Mouse (Mus musculus): Measurements from ENCODE around the gene Top1.

Top1 gene

DNA sequence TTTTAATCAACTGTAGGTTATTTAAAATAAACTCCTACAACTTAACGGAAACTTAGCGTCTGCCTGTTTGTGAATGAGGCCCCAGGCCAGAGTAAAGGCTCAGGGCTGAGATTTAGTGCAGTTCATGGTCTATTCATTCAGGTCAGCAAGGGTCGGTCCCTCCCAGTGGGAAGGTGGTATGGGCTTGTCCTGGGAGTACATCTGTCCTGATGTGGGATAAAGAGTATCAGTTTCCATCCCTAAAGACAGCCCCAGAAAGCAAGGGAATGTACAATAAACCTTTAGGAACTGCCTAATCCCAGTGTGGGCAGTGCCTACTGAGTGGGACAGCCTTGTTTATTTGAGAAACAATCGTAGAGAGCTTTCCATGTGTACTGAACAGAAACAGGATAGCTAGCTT lies 77.0 kb downstream of the Top1 start:
- DNase-seq (ENCODE audit: low spot score): no peak

- no peak for DNase-seq (ENCODE audit: low spot score)
Measured at GRCm38 (mm10) chr2:160723613-160724375, 78.1 kb downstream of the Top1 start.

- no peak for DNase-seq (ENCODE audit: low spot score)
Measured at GRCm38 (mm10) chr2:160724536-160724935, 78.8 kb downstream of the Top1 start.

DNA sequence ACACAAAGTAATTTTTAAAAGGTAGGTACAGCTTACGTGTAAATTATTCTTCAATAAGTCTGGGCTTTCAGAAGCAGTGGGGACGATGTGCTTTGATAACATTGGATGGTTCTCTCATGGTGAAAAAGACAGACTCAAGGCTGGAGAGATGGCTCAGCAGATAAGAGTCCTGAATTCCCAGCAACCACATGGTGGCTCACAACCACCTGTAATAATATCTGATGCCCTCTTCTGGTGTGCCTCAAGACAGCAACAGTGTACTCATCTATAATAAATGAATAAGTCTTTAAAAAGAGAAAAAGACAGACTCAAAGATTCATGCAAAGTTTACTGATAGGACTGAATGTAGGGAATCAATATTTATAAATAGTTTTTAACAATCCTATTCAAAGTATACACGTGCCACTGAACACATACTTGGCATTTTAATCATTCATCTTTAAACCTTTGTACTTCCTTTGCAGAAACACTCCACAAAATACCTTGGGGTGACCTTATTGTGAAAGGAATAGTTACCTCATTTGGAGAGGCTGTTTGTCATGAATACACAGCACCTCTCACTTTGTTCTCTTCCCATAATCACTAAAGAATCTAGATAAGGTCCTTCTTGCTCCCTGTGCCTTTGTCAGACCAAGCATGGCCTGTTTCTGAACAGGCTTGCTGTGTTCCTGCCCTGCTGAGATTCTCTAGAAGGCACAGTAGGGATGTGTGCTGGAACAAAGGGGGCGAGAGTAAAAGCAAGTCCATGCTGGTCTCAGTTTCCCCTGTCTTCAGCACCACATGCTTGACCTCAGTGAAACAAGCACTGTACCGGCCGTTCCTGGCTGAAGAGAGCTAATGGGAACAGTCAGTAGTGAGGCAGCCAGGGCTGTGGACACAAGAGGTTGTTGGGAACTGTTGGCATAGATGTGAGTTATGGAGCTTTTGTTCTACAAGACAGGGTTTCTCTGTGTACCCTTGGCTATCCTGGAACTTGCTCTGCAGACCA lies 80.5 kb downstream of the Top1 start:
- DNase-seq (ENCODE audit: low spot score): no peak

- DNase-seq (ENCODE audit: low spot score): no peak
Measured at GRCm38 (mm10) chr2:160728972-160729371, 83.3 kb downstream of the Top1 start.

DNA sequence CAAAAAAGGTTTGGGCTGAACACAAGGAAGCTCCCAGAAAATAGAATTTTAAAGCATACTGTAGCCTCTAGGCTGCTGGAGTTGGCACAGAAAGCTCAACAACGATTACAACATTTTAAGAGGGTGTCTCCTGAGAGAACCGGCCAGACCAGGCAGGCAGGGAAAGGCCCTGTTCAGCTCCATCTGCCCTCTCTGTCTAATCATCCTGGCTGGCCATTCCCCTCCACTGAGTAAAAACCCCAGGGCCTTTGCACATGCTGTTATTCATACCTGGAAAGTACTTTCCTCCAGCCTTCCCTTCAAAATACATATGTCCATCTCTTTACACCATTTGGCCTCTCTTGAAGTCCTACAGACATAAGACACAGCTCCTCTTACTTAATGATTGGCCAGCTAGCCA lies 83.7 kb downstream of the Top1 start:
- DNase-seq (ENCODE audit: low spot score): peak; percentile 59

GRCm38 (mm10) chr2:160729851-160730796 lies 84.4 kb downstream of the Top1 start:
- no peak for DNase-seq (ENCODE audit: low spot score)

DNA sequence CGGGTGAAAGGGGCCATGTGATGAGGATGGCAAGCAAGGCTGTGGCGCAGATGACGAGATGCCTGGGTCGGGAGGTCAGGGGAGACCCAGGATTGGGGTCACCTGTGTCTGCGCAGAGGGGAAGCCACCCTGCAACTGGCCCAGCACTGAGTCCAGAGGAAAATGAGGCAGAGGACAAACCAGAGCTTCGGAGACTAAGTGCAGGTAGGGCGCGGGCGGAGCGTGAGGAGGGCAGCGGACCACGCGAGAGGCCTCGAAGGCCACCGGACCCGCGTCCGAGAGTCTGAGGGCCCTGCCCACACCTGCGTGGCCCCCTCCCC lies 85.1 kb downstream of the Top1 start:
- no peak for DNase-seq (ENCODE audit: low spot score)

GRCm38 (mm10) chr2:160731117-160731838 lies 85.6 kb downstream of the Top1 start, which contains the start of gene Plcg1:
Gene Plcg1 (plus strand): TSS chr2:160731300.
- peak; percentile 95 for DNase-seq (ENCODE audit: low spot score)

GRCm38 (mm10) chr2:160731839-160732261 lies 86.2 kb downstream of the Top1 start:
- DNase-seq (ENCODE audit: low spot score): peak; percentile 70

GRCm38 (mm10) chr2:160732420-160732995 lies 86.8 kb downstream of the Top1 start:
- DNase-seq (ENCODE audit: low spot score): no peak

DNA sequence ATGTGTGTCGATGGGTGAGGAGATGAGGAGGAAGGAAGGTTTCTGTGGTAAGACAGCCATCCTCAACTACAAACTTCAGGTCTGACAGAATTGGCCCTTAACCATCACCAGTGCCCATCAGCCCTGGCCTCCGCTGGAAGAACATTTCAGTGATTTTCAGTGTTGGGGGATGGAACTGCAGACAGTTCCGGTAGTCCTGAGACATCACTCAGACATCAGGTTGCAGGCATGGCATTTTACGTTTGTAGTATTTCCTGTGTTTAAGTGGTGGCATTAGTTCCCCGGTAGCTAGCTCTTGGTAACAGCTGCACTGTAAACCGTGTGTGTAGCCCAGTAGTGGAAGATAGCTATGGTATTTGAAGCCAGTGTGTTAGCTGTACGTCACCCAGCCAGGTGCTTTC lies 87.4 kb downstream of the Top1 start:
- no peak for DNase-seq (ENCODE audit: low spot score)

DNA sequence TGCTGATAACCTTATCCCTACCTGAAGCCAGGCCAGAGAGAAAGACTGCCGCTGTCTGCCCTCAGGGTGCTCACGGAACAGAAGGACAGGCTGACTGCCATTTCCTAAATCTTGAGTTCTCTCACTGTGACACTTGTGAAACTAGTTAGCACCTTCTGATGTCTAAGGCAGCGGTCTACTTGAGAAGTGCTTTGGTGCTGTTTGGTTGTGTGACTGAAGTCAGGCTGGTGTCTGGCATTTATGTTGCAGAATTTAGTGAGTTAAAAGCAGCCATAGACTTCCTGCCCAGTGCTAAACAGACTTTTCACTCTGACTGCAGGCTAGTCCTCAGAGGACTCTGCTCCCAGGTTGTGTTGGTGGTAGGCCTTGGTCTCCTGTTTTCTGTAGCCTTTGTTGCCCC lies 88.6 kb downstream of the Top1 start:
- no peak for DNase-seq (ENCODE audit: low spot score)

- no peak for DNase-seq (ENCODE audit: low spot score)
Measured at GRCm38 (mm10) chr2:160735706-160736310, 90.1 kb downstream of the Top1 start.

DNA sequence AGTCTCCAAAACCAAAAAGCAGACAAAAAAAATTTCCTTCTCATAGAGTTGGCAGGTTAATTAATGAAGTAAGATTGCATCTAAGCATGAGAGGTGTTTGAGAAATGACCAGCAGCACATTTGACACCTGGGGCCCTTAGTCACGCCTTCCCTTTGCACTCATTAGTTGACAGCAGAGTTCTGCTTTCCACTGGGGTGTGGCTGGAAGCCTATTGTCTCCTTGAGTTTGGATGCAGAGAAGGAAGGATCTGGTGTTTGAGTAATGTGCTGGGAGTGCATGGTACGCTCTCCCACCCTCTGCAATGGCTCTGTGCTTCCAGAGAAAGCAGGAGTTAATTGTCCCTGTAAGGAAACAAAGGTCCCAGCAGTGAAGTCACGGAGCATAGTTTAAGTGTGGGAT lies 90.8 kb downstream of the Top1 start:
- DNase-seq (ENCODE audit: low spot score): no peak

DNA sequence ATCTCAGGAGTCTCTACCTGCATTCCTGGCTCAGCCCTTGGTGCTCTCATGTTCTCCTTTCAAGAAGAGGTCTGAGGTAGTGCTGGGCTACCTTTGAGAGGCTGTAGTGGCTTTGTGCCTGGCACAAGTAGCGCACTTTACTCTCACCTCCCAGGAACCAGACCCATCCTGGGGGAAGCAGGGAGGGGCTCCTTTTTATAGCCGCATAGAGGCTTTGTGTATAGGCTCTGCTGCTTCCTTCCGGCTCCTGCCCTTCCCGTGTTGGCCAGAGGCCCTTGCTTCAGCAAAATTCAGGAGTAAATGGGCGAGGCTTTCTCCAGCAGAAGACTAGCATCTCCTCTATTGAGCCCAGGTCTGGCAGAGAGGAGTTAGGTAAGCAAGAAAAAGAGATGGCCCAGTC lies 92.7 kb downstream of the Top1 start:
- peak; percentile 75 for DNase-seq (ENCODE audit: low spot score)

DNA sequence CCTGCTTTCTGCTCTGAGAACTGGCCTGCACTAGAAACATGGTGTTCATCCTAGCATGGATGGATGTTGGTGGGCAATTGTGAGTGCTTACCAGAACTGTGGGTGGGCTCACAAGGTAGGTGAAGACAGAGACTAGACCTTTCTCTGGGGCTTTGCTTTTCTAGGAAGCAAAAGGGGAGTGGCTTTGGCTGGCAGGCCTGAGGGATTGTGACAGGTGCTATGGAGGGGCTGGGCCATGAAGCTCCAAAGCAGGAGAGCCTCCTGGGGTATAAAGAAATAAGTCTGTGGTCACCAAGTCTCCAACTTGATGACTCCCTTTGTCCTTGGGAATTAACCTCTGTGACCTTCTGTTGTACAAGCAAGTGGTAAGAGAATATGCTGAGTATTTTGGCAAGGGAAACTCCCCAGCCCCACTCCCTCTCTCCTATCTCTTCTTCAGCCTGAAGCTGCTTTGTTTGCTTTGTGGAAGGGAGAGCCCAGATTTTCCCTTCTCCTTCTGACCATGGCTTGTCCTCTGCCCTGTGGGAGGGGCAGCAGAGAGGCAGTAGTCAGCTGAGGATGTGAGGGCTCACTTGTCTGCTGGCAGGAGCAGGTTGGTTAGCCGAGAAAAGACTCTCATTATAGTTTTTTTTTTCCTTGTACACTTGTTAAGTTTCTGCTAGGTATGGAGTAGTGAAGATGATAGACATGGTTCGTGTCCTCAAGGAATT lies 94.1 kb downstream of the Top1 start:
- no peak for DNase-seq (ENCODE audit: low spot score)

GRCm38 (mm10) chr2:160740521-160741156 lies 95.0 kb downstream of the Top1 start:
- no peak for DNase-seq (ENCODE audit: low spot score)

DNA sequence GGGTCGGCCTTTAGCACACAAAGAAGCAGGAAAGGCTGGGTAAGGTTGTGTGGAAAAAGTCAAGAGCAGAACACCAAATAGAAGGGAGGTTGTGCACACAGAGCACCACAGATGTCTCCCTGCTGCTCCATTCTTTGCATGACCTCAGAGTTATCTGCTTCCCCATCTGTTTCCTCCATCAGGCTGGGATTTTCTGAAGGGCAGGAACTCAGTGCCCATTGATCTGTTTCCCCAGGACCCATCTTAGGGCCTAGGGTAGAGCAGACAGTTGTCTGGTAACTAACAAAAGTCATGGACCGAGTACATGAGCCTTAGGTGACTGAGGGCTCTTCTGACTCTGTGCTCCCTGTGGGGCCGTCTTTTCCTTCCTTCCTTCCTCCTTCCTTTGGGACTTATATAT lies 95.9 kb downstream of the Top1 start:
- DNase-seq (ENCODE audit: low spot score): peak; percentile 59
